Mouse (Mus musculus) thymus, postnatal 25 days (tissue): ENCODE measurements around the gene Prr19.

Experiments used
- DNase-seq: peaks from one replicate; pipeline ENCODE4 v3.0.0; 2022

The Prr19 gene

GRCm38 (mm10) chr7:25275555-25276298 lies 25.5 kb upstream of the Prr19 start:
- DNase-seq, result no peak

DNA sequence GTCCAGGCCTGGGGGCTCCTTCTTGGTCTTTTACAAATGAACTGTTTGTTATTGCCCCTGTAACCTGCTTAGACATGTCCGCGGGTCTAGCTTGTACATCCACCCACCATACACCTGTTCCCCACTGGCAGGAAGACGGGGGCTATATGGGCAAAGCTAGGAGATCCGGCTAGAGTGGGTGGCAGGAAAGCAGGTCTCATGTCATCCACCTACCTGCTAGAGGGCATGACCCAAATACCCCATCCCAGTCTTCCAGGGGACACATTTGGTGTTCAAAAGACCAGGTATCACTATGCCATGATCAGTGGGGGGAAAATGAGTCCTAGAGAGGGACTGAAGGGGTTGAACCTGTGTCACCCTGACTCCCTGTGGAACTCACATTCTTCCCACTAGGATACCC lies 23.8 kb upstream of the Prr19 start:
- DNase-seq, result no peak

GRCm38 (mm10) chr7:25277998-25278340 lies 23.2 kb upstream of the Prr19 start:
- DNase-seq, result no peak

GRCm38 (mm10) chr7:25278341-25279075 lies 22.7 kb upstream of the Prr19 start:
- peak; percentile 90 for DNase-seq

GRCm38 (mm10) chr7:25279076-25279860 lies 21.9 kb upstream of the Prr19 start:
- peak; percentile 89 for DNase-seq

GRCm38 (mm10) chr7:25279861-25280791 lies 21.1 kb upstream of the Prr19 start:
- DNase-seq, result no peak

GRCm38 (mm10) chr7:25281166-25281733 lies 20.0 kb upstream of the Prr19 start:
- no peak for DNase-seq

DNA sequence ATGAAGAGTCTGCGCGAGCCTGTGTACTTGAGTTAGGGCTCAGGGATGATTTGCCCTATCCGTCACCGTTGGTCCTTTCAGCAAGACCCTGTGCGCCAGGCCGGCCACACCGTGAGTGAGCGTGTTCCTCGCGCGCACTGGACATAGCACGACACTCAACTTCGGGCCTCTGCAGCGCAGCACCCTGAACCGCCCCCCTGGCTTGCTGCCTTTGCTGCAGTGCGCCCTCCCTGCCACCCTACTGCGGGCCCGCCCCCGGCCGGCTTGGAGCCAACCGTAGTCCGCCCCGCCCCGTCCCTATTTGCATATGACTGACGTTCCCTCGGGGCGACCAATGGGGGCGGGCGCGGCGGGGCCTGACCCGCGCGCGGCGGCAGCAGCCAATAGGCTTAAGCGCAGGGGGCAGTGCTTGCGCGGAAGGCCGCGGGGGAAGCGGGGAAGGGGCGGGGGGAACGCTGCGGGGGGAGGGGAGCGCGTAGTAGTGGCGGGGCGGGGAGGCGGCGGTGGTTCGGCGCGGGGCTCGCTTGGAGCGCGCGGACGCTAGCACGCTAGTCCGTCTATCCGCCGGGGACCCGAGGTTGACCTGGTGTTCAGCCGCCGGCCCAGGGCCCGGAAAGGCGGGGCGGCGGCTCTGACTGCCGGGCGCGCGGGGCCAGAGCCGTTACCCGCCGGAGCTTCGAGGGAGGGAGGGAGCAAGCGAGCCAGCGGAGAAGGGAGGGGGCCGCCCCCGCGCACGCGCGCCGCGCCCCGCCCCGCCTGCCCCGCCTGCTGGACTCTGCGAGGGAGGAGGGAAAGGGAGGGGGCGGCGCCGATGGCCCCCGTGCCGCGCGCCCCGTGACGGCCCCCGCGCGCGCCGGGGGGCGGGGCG lies 19.2 kb upstream of the Prr19 start:
- peak; percentile 98 for DNase-seq

DNA sequence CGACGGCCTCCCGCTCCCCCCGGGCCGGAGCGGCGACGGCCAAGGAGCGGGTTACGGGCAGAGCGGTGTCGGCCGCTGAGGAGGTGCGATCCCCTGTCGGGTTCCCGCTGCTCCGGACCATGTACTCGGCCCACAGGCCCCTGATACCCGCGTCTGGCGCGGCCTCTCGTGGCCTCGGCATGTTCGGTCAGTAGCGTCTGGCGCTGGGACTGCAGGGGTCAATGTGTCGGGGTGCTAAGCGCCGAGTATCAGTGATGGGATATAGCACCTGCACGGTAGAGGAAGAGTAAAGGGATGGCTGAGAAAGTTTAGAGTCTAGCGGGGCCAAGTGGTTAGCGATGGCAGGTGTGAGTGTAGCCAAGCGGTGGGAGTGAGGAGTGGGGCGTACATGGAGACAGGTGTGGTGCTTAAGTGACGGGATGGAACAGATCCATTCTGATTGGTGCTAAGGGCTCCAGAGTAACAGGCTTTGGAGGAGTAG lies 18.4 kb upstream of the Prr19 start:
- DNase-seq, result peak; percentile 51

DNA sequence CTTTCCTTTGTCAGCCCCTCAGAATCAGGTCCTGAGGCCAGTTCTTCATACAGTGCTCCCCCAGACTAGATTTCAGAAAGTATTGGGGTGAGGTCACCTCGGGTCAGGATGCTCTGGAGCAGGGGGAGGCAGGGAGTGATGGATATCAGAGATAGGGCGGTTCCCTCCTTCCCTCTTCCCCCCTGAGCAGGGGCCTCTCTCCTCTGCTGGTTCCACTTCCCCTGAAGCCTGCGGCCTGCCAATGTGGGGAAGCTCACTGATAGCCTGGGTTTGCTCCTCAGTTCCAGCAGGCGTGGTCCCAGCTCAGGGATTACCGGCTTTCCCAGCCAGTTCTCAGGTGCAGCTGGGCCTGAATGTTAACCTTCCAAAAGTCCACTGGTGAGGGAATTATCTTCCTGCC lies 17.6 kb upstream of the Prr19 start:
- DNase-seq, result no peak

GRCm38 (mm10) chr7:25284171-25284570 lies 17.0 kb upstream of the Prr19 start:
- DNase-seq, result no peak

DNA sequence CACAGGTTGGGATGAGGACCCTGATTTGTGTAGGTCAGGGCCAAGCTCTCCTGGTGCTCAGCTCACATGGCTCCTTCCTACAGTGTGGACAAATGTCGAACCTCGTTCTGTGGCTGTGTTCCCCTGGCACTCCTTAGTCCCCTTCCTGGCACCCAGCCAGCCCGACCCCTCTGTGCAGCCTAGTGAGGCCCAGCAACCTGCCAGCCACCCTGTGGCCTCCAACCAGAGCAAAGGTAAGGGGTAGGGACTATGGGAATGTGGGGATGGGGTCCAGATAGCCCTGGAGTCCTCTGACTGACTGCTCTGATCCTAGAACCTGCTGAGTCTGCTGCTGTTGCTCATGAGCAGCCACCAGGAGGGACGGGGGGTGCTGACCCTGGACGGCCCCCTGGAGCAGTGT lies 16.4 kb upstream of the Prr19 start:
- no peak for DNase-seq

- DNase-seq, result no peak
These were observed 15.5 kb upstream of the Prr19 start for GRCm38 (mm10) chr7:25285511-25286238.

DNA sequence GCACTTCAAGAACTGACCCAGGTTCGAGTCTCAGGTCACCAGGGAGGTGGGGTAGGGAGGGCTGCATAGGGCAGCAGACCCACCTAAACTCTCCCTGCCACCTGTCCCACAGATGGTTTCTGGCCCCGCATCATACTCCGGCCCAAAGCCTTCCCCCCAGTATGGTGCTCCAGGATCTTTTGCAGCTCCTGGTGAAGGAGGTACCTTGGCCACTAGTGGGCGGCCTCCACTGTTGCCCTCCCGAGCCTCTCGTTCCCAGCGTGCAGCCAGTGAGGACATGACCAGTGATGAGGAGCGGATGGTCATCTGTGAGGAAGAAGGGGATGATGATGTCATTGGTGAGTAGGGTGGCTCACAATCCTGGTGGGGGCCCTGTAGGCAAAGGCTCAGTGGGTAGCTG lies 14.2 kb upstream of the Prr19 start:
- DNase-seq, result no peak

GRCm38 (mm10) chr7:25288011-25288410 lies 13.2 kb upstream of the Prr19 start:
- no peak for DNase-seq

DNA sequence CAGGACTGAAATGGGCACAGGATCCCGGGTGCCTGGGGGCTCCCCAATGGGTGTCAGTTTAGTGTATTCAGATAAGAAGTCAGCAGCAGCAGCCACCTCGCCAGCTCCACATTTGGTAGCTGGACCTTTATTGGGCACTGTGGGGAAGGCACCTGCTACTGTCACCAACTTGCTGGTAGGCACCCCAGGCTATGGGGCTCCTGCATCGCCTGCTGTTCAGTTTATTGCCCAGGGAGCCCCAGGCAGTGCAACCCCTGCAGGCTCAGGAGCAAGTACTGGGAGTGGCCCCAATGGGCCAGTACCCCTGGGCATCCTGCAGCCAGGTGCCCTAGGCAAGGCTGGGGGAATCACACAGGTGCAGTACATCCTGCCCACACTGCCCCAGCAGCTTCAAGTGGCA lies 12.5 kb upstream of the Prr19 start:
- DNase-seq, result no peak

GRCm38 (mm10) chr7:25289925-25290324 lies 11.3 kb upstream of the Prr19 start:
- no peak for DNase-seq

GRCm38 (mm10) chr7:25290463-25290862 lies 10.7 kb upstream of the Prr19 start:
- no peak for DNase-seq

DNA sequence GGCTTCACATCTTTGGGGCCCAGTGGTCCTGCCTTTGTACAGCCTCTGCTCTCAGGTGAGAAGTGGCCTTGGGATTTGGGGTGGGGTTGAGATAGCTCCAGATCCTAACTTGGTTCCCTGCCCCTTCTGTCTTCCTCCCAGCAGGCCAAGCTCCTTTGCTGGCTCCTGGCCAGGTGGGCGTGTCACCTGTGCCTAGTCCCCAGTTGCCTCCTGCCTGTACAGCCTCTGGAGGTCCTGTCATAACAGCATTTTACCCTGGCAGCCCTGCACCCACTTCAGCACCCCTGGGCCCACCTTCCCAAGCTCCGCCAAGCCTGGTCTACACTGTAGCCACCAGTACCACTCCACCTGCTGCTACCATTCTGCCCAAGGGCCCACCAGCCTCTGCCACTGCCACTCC lies 10.3 kb upstream of the Prr19 start:
- DNase-seq, result no peak

DNA sequence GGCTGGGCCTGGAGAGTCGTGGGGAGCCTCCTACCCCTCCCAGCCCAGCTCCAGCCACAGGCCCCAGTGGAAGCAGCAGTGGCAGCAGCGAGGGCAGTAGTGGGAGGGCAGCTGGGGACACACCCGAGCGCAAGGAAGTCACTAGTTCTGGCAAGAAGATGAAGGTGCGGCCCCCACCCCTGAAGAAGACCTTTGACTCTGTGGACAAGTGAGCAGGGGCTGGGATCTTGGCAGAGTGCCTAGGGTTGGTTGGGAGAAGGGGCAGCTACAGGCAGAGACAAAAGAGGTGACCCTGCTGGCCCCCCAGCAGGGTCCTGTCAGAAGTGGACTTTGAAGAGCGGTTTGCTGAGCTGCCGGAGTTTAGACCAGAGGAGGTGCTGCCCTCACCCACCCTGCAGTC lies 9.1 kb upstream of the Prr19 start:
- no peak for DNase-seq
